Mouse (Mus musculus) lung, postnatal 0 days (tissue): ENCODE results near the gene Lsm2. TPM values are rescaled to one million over a fixed set of nuclear protein-coding genes. Genes with fewer than 3 reads are reported as not detected.
"Not testable (repeated sequence)": the region's sequence is repeated elsewhere in the genome, so short reads cannot be mapped to it uniquely, and the experiment has no call there.

Source experiments
- ATAC-seq: fragments of 200-750 bp; cut with Nextera tagmentation; 2 replicates; pipeline ENCODE4 v1.8.0; 2017; ENCODE audit warnings: moderate library complexity
- DNase-seq: peaks from one replicate; pipeline ENCODE4 v3.0.0-alpha.2; 2016; ENCODE audit warnings: low spot score
- H3K27ac ChIP-seq: fragments of 300-500 bp; sonication (generic); 2 replicates; pipeline ENCODE4 v1.5.1; 2014; ENCODE audit warnings: antibody characterized with exemption, mild to moderate bottlenecking, low read length, mixed read lengths
- H3K27me3 ChIP-seq: fragments of 300-500 bp; sonication (generic); replicated peaks from 2 replicates; pipeline ENCODE4 v1.6.1; 2014; ENCODE audit warnings: low read length, mixed read lengths; ENCODE audit not compliant: insufficient read depth
- H3K36me3 ChIP-seq: fragments of 300-500 bp; sonication (generic); 2 replicates; pipeline ENCODE4 v1.6.1; 2014; ENCODE audit warnings: low read length, mixed read lengths; ENCODE audit not compliant: insufficient read depth
- H3K4me1 ChIP-seq: fragments of 300-500 bp; sonication (generic); 2 replicates; pipeline ENCODE4 v1.6.1; 2014; ENCODE audit warnings: antibody characterized with exemption, low read depth, low read length, mixed read lengths; ENCODE audit not compliant: insufficient read depth
- H3K4me2 ChIP-seq: fragments of 300-500 bp; sonication (generic); replicated peaks from 2 replicates; pipeline ENCODE4 v1.6.1; 2014; ENCODE audit warnings: low read depth, mild to moderate bottlenecking, low read length, moderate library complexity, mixed read lengths
- H3K4me3 ChIP-seq: fragments of 300-500 bp; sonication (generic); 2 replicates; pipeline ENCODE4 v1.5.1; 2014; ENCODE audit warnings: low read depth, low read length
- H3K9ac ChIP-seq: fragments of 300-500 bp; sonication (generic); replicated peaks from 2 replicates; pipeline ENCODE4 v1.6.1; 2014; ENCODE audit warnings: low read depth, mild to moderate bottlenecking
- H3K9me3 ChIP-seq: fragments of 300-500 bp; sonication (generic); 2 replicates; pipeline ENCODE4 v1.6.1; 2016; ENCODE audit warnings: low read length, mixed read lengths
- CTCF ChIP-seq: IDR thresholded peaks from 2 replicates; pipeline ENCODE4 v1.5.1; 2016; ENCODE audit warnings: antibody characterized with exemption, mild to moderate bottlenecking
- EP300 ChIP-seq: IDR thresholded peaks from 2 replicates; pipeline ENCODE4 v1.6.1; 2016; ENCODE audit warnings: antibody characterized with exemption, mild to moderate bottlenecking, control low read depth
- WGBS: fragments of 180-500 bp; shearing (Covaris S2); extraction: QIAGEN DNeasy Blood & Tissue Kit; methylation state at CpG from one replicate; pipeline ENCODE4 v1.1.7; 2014; 5-methylcytosine and 5-hydroxymethylcytosine counted together
- polyA plus RNA-seq: library from polyadenylated mRNA; unstranded; fragments of >200 nt; fragmentation: Nextera tagmentation; extraction: Ambion mirVana; gene quantifications from 2 replicates; pipeline ENCODE4 v1.2.1, GENCODE M21; 2015

Lsm2 gene
- polyA plus RNA-seq, 1 experiment from 2014 or later: 55.4 TPM

DNA sequence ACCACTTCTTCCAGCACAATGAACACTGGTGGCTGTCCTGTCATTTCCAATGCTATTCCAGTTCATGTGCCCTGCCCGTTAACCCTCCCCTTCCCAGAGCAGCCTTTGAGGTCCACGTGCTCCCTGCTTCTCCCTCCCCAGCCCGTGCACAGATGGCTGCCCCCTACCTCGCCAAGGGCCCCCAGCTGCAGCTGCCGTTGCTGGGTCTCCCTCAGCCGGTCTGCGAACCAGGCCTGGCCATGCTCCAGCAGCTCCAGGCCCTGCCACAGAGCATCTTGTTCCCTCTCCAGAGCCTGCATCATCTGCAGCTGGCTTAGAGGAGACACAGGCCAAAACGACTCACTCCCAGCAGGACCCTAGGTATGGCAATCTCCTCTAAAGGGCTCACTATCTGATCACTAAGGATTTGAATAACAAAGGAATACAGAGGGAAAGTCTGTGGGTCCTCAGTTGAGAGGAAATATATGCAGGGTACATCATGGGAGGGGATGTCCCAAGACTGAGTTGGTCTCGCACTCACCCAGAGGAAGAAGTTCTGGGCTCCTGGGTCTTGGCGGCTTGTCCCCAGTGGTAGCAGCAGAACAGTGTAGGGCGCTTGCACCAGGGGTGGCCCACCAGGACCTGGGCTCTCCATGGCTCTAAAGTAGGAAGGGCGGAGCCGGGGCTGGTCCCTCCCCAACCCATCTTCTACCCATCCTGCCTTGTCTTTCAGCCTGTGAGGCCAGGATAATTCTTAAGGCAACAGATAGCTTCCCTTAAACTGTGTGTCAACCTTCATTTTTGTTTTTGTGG lies 45.8 kb downstream of the Lsm2 start, which contains the start of gene Sapcd1:
Gene Sapcd1 (minus strand): TSS at position 740 of the 792 bp plus-strand sequence.
- ATAC-seq: no peak
- DNase-seq: no peak
- Histone ChIP-seq H3K4me2 (no peak within 1 kb of the TSS), H3K9me3 (no peaks in the 10 kb centered on the region), H3K4me1 (peaks cover 3% of the 10 kb centered on the region; the same call in 1 of the 2 replicates), H3K27ac (no peak within 1 kb of the TSS), H3K9ac (no peak within 1 kb of the TSS), H3K36me3 (no peaks in the 10 kb centered on the region), H3K4me3 (no peak within 1 kb of the TSS), H3K27me3 (no peaks in the 10 kb centered on the region)
- TF ChIP-seq CTCF (no peak), EP300 (no peak)
- WGBS: 54% methylated on average over 12 of the region's 13 CpGs

DNA sequence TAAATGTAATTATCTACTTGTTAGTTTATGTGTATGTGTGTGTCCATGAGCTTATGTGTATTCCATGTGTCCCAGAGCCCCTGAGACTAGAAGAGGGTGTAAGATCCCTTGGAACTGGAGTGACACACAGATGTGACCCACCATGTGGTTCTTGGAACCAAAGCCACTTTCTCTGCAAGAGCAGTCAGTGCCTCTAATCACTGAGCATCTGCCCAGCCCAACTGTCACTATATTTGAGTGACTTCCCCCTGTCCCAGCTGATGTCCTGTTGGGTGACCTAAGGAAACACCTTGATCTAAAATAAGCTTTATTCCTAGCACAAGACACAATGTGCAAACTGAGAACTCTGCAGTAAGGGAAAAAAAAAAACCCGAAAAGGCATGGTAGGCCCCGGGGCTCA lies 46.7 kb downstream of the Lsm2 start:
- no peaks in the 10 kb centered on the region for H3K9me3 ChIP-seq
- TF ChIP-seq CTCF: no peak
- no peak for TF ChIP-seq EP300
- H3K4me1 ChIP-seq: peaks cover 3% of the 10 kb centered on the region; the same call in 1 of the 2 replicates
- DNase-seq (no peak), ATAC-seq (no peak)
- H3K9ac ChIP-seq: no peak overlapping the region
- H3K36me3 ChIP-seq: no peaks in the 10 kb centered on the region
- no peak overlapping the region for H3K27ac ChIP-seq
- H3K4me2 ChIP-seq: no peak overlapping the region
- WGBS: 52% methylated on average over 2 of the region's 2 CpGs
- no peak overlapping the region for H3K4me3 ChIP-seq
- H3K27me3 ChIP-seq: no peaks in the 10 kb centered on the region

DNA sequence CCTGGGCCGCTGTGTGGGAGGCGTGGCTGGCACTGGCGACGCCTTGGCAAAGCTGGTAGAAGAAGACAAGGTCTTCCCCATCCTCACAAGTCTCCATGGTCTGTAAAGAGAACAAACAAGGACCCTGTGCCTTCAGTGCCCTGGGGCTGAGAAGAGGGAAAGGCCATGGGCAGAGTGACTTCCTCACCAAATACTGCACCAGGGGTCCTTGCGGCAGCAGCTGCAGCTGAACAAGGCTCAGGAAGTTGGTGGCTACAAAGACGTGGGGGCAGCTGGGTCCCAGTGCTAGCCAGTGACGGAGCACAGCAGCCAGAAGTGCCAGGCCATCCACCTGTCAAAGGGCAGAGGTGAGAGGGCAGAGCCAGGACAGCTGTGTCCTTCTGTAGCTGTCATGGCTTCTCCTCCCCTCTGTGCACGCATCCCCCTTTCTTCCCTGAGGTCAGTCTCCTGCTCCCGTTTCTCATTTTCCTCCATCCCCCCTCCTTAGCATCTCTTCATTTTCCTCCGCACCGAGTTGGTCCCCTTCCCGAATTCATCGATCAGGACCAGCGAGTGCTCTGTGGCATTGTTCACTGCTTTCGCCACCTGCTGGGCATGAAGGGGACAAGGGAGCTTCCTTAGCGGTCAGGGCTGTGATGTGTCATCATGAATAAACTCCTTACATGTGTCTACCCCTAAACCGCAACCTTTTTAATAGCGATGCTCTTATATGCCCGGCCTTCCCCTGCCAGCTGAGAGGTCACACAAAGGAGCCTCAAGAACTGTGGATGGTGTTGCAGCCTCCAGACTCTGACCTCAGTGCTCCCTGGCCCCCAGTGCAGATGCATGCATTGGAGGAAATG lies 48.2 kb downstream of the Lsm2 start:
- H3K9ac ChIP-seq: no peak overlapping the region
- no peaks in the 10 kb centered on the region for H3K27me3 ChIP-seq
- no peak overlapping the region for H3K4me2 ChIP-seq
- no peaks in the 10 kb centered on the region for H3K9me3 ChIP-seq
- ATAC-seq (no peak; the same call in 1 of the 2 replicates), DNase-seq (peak; percentile 36)
- no peak overlapping the region for H3K27ac ChIP-seq
- WGBS: 33% methylated on average over 19 of the region's 19 CpGs
- TF ChIP-seq EP300 (no peak), CTCF (peak; percentile 74)
- no peaks in the 10 kb centered on the region for H3K36me3 ChIP-seq
- no peak overlapping the region for H3K4me3 ChIP-seq
- no peaks in the 10 kb centered on the region for H3K4me1 ChIP-seq

DNA sequence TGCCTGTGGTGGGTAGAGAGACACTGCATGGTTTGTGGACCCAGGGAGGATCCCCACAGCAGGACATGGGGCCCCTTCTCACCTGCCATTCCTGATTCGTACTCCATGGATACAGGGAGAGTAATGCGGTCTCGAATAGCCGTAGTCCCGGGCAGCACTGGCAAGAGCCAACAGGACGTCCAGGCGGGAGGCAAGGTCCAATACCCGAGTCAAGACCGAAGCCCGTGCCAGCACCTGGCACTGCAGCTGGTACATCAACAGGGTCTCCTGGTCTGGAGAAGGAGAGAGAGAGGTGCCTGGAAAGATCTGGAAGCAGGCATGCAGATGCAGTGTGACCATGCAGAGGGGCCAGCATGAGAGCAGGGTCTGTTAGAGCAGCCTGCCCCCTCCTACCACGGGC lies 49.6 kb downstream of the Lsm2 start:
- no peak for ATAC-seq
- TF ChIP-seq EP300: no peak
- WGBS: 86% methylated on average over 11 of the region's 11 CpGs
- no peaks in the 10 kb centered on the region for H3K4me1 ChIP-seq
- no peaks in the 10 kb centered on the region for H3K36me3 ChIP-seq
- H3K9me3 ChIP-seq: no peaks in the 10 kb centered on the region
- no peak for DNase-seq
- H3K27ac ChIP-seq: no peak overlapping the region
- no peak overlapping the region for H3K9ac ChIP-seq
- no peaks in the 10 kb centered on the region for H3K27me3 ChIP-seq
- no peak overlapping the region for H3K4me2 ChIP-seq
- no peak overlapping the region for H3K4me3 ChIP-seq

DNA sequence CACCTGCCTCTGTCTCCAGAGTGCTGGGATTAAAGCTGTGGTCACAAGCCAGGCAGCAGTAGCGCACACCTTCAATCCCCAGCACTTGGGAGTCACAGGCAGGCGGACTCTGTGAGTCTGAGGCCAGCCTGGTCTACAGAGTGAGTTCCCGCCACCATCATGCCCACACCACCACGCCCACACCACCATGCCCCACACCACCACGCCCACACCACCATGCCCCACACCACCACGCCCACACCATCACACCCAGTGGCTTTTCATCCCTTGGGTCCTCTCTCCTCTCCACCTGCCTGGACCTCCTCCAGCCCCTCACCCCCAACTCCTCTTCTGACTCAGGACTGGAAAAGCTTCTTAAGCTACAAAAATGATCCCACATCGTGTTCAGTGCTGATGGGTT lies 50.2 kb downstream of the Lsm2 start:
- H3K27me3 ChIP-seq: no peaks in the 10 kb centered on the region
- no peak overlapping the region for H3K4me3 ChIP-seq
- H3K36me3 ChIP-seq: no peaks in the 10 kb centered on the region
- H3K4me2 ChIP-seq: no peak overlapping the region
- ATAC-seq (no peak), DNase-seq (no peak)
- no peak overlapping the region for H3K9ac ChIP-seq
- H3K4me1 ChIP-seq: no peaks in the 10 kb centered on the region
- TF ChIP-seq EP300 (no peak), CTCF (no peak)
- H3K9me3 ChIP-seq: no peaks in the 10 kb centered on the region
- no peak overlapping the region for H3K27ac ChIP-seq
- WGBS: 81% methylated on average over 7 of the region's 7 CpGs

DNA sequence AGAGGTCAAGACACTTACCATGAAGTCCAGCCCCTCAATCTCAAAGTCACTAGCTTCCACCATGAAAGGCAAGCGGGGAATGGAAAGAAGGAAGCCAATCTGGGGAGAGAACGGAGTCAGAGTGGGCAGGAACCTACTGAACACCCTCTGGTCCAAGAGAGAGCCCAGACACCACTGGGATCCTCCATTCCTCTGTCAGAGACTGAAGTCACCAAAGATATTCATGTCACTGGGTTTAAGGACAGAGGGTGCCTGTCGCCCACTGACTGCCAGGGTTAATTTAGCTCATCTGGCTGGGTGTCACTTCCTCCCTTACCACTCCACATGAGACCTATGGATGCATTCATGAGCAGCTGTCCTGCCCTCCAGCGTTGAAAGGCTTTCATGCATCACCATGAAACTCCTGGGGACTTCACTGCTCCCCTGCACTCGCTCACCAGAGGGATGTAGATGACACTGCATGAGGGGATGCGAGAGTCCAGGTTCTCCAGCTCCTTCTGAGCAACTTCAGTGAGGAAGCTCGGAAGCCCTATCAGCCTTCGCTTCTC lies 50.7 kb downstream of the Lsm2 start:
- H3K9me3 ChIP-seq: no peaks in the 10 kb centered on the region
- H3K36me3 ChIP-seq: no peaks in the 10 kb centered on the region
- 63% methylated on average over 8 of the region's 8 CpGs for WGBS
- H3K27ac ChIP-seq: no peak overlapping the region
- no peak overlapping the region for H3K9ac ChIP-seq
- TF ChIP-seq EP300: no peak
- TF ChIP-seq CTCF: 0 out of 2 replicates have a peak, but pooled peaks have one; percentile 22
- DNase-seq: no peak
- no peak for ATAC-seq
- H3K4me3 ChIP-seq: no peak overlapping the region
- H3K4me1 ChIP-seq: no peaks in the 10 kb centered on the region
- H3K27me3 ChIP-seq: no peaks in the 10 kb centered on the region
- H3K4me2 ChIP-seq: no peak overlapping the region

DNA sequence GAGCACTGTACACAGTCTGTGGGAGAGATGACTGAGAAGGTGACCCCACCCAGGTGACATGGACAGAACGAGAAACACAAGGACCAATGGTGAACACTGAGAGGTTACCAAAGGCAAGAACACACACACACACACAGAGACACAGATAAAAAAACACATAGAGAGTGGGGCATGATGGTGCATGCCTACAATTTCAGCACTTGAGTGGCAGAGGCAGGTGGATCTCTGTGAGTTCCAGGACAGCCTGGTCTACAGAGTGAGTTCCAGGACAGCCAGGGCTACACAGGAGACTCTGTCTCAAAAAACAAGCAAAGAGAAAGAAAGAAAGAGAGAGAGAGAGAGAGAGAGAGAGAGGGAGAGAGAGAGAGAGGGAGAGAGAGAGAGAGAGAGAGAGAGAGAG lies 52.0 kb downstream of the Lsm2 start:
- H3K4me3 ChIP-seq, H3K4me1 ChIP-seq, H3K9ac ChIP-seq, H3K36me3 ChIP-seq, H3K4me2 ChIP-seq, H3K27me3 ChIP-seq, DNase-seq, H3K27ac ChIP-seq, ATAC-seq, H3K9me3 ChIP-seq: not testable (repeated sequence)
- WGBS: 76% methylated on average over 1 of the region's 1 CpGs
